Mouse (Mus musculus) induced T-regulatory cell, adult 2 months (primary cell): ENCODE measurements around the gene Ust.
A peak's percentile ranks its signal among the peaks of the same experiment; 100 is the strongest.
"Not testable (repeated sequence)": the region's sequence is repeated elsewhere in the genome, so short reads cannot be mapped to it uniquely, and the experiment has no call there.

Source experiments
- DNase-seq: peaks from one replicate; pipeline ENCODE4 v3.0.0-alpha.2; 2012; ENCODE audit warnings: low read depth

Ust gene

DNA sequence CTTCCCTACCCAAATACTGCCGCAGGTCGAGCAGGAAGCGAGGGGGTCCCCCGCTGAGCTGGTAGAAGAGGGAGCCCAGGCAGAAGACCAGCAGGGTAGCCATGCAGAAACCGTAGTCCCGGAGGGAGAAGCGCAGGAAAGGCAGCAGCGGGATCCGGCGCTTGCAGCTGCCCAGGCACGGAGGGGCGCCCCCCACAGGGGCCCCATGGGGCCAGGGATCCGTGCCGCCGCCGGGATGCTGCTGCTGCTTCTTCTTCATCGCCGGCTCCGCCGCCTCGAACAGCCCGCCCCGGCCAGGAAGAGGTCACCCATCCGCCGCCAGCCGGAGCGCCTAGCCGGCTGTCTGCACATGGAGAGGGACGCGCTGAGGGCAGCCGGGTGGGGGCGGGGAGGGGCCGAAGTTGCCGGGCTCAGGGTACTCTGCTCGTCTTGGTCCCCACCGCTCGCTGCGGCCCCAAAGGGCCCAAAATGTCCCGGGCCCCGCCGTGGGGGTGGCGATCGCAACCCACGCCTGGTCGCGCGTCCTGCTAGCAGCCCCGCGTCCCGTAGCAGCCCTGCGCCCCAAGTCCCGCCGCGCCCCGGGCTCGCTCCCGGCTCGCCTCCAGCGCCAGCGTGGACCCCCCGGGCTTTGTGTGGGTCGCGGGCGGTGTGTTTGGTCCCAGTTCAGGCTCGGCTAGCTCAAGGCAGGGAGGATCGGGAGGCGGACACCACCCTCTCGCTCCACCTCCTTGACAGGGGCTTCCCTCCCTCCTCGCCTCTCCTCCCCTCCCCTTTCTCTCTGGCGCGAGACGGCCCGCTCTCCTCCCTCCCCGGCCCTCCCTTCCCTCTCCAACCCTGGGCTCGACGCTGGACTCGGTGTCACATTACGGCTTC lies at the start of gene Ust:
TSS of gene Ust (minus strand) at position 685 of the 873 bp plus-strand sequence.
- DNase-seq, result peak; percentile 76

DNA sequence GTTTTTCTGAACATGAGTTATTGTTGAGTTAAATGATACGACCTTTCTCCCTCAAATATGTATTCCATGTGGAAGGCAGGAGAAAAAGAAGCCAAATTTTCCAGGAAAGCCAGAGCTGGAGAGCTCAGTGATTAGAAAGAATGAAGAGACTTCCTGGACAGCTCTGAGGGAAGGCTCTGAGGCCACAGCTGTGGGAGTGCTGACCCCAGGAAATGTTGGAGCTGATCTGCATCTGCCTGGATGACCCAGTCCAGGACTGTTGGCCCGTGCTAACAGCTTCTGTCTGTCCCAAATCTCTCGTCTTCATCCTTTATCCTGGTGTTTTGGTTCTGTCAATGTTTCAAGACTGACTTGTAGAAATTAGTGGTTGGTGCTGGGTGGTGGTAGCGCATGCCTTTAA lies 42.7 kb upstream of the Ust start:
- no peak for DNase-seq

DNA sequence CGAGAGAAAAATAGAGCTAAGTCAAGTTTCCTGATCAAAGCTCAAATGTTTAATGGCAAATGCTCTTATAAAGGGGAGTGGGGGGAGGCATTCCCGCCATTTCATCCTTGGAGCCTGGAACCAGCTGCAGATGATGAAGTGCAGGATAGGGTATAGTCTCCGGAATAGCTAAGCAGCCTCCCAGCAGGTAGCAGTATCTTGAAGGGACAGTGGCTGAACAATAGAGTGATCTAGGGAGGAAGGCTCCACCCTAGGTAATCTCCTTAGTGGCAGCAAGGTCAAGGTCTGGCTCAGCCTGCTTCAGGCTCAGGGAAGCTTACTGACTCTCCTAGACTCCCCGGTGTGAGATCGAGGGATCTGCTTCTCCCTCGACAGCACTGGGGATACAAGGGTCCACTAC lies 40.9 kb upstream of the Ust start:
- not testable (repeated sequence) for DNase-seq

DNA sequence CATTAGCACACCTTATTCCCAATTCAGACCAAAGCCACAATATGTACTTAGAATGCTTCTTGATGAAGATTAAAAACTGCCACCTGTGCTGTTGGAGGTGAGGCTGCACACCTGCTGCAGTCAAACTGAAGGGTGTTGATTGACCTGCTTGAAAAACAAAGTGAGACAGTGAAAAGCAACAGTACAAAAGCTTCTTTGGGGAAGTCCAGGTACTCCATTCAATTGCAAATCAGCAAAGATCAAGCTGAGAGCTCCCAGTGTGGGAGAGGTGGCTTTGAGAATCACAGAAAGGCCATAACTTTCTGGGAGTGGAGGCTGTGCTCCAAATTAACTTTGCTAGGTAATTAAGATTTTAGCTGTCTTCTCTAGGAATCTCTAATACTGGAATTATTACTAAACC lies 33.6 kb upstream of the Ust start:
- DNase-seq, result not testable (repeated sequence)

DNA sequence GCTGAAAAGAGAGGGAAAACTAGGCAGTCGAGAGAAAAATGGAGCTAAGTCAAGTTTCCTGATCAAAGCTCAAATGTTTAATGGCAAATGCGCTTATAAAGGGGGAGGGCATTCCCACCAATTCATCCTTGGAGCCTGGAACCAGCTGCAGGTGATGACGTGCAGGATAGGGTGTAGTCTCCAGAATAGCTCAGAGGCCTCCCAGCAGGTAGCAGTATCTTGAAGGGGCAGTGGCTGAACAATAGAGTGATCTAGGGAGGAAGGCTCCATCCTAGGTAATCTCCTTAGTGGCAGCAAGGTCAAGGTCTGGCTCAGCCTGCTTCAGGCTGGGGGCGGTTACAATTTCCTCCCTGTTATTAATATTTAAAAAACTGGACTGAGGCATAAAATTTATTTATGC lies 33.0 kb upstream of the Ust start:
- not testable (repeated sequence) for DNase-seq

DNA sequence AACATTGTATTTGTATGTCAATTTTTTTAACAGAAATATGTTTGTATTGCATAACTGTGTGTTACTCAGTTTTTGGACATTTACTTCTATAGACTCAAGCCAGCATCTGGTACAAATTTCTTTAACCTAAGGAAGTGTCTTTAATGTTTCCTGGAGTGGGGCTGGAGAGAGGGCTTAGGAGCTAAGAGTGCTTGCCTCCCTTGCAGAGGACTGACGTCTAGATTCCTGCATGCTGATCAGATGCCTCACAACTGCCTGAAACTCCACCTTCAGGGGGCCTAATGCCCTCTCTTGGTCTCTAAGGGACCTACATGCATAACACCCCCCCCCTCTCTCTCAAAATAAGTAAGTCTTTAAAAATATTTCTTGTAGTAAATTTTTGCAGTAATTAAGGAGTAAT lies 22.9 kb upstream of the Ust start:
- no peak for DNase-seq

DNA sequence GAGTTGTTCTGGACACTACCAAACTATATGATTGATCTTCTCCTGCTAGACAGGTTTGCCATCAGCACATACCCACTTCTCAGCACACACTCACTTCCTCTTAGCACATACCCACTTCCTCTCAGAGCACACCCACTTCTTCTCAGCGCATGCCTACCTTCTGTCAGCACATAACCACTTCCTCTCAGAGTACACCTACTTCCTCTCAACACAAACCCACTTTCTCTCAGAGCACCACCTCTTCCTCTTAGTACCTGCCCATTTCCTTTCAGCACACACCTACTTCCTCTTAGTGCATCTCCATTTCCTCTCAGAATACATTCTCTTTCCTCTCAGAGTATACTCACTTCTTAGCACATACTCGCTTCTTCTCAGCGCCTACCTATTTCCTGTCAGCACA lies 16.8 kb upstream of the Ust start:
- peak; percentile 26 for DNase-seq

DNA sequence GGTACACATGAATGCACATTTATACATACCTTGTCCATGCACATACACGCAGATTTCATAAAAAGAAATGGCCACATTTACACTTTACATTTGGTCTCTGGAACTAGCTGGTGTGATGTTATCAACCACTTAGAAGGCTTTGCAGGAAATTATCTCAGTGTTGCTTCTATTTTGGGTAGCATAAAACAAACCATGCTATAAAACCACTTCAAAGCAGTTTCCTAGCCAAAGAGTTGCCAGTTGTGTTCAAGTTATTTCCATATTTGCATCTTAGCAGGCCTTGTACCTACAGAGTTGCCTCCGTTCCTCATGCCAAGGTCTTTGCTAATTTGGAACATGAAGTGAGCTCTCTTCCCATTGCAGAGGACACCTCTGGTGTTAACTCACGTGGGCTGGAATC lies 13.0 kb upstream of the Ust start:
- DNase-seq, result no peak

DNA sequence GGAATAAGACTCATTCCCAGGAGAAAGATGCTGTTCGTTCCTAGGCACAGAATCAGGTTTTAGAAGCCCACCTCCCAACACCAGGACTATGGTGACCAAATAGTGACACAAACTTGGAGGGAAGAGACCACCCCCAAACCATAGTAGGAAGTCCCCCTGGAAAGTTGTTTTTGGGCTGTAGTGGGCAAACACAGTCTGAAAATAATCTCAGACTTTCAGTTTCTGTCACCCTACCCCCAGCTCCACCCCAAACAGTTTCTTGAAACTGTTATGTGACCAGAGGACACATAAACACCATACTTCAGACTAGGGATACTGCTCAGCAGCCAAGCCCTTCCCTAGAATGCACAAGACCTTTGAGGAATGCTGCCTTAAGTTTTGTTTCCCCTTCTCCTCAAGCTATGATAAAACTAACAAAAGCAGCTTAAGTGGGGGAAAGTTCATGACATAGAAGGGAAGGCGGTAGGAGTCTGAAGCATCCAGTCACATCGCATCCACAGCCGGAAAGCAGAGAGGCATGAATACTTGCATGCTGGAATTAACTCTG lies 12.0 kb upstream of the Ust start:
- DNase-seq, result no peak

DNA sequence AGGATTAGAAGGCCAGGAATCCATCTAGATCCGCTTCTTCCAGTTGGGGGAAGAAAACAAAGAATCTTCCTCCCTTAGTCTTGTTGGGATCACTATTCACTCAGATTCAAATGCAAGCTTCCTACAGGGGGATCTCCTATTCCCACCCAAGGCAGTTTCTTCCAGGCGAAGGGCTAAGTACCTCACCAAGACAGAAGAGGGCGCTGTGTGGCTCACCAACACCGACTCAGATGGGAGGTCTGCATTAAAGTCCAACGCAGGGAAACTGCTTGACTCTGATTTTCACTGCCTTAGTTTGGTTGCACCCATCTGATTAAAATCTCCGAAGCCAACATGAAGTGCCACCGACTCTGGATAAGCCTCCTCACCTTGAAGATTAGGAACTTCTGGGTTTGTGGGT lies 10.5 kb upstream of the Ust start:
- peak; percentile 28 for DNase-seq

DNA sequence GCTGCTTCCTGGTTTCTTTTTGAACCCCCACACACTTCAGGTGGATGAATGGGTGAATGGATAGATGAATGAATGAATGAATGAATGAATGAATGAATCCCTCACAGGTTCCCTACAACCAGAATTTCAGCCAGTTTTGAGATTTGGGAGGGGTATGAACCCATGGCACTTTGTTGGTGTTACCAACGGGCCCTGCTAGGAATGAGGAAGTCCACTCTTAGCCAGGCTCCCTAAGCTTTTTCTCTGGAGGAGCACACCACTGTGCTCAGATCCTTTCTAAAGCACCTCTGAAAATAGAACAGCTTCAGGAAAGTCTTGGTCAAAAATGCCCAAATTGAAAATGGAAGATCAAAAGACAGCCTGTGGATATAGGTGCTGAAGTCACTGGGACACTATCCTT lies 6.7 kb upstream of the Ust start:
- no peak for DNase-seq

DNA sequence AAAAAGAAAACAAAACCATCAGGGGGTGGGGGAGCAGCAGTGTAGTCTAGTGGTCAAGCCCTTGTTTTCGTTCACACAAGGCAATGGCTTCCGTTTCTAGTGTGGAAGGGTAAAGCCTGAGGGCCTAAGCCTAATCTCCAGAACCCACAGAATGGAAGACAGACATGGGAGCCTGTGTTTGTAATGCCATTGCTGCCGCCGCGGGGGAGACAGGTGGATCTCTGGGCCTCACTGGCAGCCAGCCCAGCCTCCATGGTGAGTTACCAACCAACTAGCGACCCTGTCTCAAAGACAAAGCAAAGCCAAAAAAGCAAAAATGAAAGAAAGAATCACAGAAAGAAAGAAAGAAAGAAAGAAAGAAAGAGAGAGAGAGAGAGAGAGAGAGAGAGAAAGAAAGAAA lies 2.9 kb upstream of the Ust start:
- no peak for DNase-seq

DNA sequence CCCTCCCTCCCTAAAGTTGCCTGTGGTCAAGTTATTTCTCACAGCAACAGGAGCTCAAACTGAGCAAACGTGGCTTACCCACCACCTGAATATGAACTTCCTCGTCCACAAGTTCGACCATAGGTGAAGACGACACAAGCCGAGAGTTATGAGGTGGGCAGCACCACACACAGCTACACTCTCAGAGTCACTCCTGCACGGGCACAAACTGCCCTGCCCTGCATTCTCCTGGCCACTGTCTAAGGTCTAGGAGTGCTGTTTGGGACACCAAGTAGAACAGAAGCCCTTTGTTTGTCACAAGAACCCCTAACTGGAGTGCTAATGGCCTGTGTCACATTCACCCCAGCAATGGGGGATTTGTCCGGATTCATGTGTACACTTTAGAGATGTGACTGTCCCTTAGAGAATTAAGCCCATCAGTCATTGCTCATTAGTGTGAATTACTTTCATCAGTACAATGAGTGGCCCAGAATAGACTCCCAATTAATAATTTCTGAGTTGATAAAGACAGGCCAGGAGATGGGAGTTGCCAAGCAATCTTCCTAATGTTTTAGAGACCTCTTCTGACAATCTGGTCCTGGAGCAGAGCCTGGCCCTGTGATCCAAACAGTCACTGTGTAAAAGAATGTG lies 2.3 kb upstream of the Ust start:
- no peak for DNase-seq

DNA sequence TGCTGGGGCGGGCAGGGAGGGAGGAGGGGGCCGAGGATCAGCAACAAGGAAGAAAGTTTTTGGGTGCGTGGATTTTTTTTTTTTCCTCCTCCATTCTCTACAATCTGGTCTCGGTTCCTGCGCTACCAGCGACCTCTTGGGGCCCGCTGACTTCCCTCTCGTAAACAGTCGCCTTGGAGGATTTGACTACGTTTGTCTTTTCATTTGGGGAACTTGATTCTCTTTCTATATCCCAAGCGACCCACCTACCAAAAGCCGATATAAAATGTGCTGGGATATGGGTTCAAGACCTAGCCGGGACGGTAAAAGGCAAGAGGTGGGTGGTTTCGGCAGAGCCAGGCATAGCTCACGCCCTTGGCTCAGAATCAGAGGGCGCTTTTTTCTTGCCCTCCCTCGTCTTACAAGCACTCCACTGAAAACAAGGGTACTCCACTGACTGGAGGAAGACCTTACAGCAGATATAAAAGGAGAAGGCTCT lies 428 bp upstream of the Ust start:
- peak; percentile 75 for DNase-seq

DNA sequence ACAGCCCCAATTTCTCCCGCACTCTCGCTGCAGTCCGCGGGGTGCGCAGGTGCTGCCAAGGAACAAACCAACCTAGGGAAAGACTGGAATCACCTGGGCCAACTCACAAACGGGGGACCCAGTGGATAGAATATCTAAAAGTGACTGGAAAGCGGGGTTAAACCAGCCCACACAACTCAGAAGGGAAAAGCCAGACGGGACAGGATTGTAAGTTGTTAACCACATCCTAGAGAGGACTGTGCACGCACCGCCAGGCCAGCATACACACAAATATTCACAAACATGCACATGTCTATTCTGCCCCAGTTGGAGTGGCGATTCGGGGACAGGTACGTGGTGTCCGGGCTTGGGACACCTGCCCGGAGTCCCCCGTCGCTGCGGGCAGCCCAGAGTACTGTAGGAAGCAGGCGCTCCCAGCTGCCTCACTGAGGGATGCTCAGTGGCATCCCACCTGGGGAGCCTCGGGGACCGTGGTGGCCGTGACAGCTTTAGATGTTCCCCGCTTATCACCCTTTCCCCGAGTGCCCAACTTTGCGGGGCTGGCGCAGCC lies 959 bp downstream of the Ust start:
- peak; percentile 63 for DNase-seq

DNA sequence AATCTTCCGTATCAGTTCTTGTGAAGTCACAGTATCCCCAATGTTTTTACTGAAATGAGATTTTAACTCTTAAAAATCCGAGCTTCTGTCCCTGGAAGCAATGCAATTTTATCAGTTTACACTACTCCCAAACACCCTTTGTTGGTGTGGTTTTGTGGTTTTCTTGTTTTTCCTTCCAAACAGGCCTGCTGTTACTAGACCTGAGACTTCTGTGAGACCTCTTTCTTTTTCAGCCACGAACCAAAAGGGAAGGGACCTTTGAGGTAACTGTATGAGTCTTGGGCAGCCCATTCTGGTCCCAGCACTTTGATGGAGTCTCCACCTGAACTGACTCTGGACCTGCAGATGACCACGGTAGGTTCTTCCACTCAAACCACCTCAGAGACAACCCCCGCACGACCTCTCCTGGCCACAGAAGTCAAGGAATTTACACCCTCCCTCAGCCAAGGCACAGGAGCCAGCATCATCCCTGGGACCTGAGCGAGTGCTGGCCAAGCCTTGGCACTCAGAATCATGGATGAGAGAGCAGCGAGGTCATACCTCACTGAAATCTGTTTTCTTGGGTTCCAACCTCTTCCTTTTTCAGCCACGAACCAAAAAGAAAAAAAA lies 1.6 kb downstream of the Ust start:
- DNase-seq, result peak; percentile 58

DNA sequence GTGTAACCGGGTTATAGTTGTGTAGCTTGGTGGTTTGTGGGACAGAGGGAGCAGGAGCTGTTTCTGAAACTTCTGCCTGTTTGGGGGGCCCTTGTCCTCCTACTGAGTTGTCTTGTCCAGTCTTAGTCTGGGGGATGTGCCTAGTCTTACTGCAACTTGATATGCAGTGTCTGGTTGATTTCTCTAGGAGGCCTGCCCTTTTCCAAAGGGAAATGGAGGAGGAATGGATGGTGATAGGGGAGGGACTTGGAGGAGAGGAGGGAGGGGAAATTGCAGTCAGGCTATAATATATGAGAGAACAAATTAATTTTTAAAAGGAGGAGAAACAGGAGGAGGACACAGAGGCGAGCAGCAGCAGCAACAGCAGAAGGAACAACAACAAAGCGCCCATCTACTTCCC lies 4.9 kb downstream of the Ust start:
- no peak for DNase-seq

DNA sequence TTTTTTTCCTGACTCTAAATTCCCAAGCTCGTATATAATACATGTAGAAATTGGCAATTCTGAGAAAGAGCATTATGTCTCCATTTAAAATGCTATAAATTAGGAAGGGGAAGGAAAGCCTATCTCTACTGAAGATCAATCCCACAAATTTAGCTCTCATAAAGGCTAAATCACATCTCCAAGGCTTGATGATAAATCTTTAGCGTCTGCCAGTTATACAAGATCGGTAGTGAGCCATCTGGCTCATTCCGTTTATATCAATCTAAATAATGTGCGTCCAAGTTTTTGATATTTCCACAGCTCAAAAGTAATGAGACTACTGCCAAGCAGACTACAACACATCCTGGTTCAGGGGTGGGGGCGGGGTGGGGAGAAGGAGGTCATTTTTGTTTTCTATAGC lies 6.4 kb downstream of the Ust start:
- no peak for DNase-seq

DNA sequence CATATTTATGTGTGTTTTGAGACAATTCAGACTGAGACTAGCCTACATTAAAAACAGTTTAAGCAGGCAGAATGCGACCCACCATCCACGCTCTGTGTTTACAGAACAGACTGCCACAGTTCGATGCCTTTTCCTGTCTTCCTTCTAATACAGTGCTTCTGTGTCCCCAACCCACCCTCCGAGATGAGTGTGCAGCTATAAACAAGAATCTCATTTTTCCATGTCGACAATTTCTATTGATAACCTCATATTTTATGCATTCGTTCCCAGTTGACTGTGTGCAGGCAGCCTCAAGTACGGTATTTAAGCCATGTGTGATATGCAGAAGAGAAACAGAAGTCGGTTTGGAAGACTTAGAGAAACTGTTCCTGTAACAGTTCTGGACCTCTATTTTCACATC lies 6.9 kb downstream of the Ust start:
- DNase-seq, result no peak

DNA sequence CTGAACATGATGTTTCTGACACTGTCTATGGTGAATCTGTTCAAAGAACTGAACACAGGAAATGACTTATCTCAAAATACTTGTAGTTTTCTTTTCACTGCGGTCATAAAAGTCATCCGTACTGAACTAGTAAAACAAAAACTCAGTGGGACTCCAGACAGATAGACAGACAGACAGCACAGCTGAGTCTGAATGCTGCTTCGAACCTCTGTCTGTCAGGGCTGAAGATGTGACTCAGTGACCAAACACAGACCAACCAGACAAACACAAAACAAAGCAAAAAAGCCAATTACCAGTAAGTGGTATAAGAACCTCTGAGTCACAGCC lies 12.4 kb downstream of the Ust start:
- DNase-seq, result peak; percentile 85

DNA sequence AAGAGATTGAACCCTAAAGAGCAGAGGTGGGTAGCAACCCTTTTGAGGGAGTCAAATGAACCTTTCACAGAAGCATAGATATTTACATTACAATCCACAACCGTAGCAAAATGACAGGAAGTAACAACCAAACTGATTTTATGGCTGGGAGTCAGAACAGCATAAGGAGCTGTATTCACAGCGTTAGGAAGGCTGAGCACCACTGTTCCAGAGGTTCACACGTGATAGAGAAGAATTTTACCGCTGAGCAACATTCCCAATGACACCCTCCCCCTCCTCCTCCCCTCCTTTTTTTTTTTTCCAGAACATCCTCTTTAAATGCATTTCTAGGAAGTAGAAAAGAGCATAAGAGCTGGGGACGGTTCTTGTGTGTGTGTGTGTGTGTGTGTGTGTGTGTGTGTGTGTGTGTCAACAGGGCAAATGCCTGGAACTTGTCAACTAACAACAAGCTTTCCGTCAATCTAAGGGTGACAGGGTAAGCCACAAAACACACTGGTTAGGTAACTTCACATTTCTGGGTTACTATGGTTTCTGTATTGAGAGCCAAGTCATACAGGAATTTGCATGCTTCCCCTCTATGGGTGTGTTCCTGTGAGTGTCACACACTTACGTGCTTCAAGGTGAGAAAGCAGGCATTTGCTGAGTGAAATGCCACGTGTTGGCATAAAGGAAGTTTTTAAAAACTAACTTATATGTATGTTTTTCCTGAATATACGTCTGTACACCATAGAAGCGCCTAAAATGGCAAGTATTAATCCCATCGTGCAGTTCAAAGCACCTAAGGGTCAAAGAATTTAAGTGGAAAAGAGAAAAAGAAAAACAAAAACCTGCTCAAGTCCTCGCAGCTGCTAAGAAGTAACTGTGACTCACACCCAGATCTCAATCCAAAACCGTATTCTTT lies 13.0 kb downstream of the Ust start:
- DNase-seq, result peak; percentile 87

DNA sequence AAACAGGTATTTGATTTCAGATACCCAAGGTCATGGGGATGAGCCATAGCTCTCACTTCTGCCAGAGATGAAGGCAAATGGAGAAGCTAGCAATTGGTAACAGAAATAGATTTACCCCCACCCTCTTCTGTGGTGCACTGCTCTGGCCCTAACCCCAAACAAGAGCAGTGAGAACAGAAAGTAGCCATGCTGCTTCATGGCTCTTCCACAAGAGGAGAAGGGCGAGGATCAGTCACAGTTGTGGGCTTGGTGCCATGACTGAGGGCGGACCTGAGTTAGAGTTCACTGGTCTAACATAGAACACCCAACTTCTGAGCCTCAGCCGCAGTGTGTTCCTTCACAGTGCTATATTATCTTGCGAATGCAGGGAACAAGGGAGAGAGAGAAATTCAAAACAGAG lies 13.8 kb downstream of the Ust start:
- peak; percentile 18 for DNase-seq
